Mouse (Mus musculus) kidney, adult 2 months (tissue): Measurements from ENCODE around the gene Hoxa6. TPM values are rescaled to one million over a fixed set of nuclear protein-coding genes. Genes with fewer than 3 reads are reported as not detected.

Experiments used
- DNase-seq: peaks from one replicate; pipeline ENCODE4 v3.0.0; 2021
- H3K27ac ChIP-seq: fragments of 200-500 bp; 2 replicates; pipeline ENCODE4 v1.5.1; 2012; ENCODE audit warnings: low read depth, low read length, control low read depth, inconsistent platforms; ENCODE audit not compliant: insufficient read depth
- H3K27me3 ChIP-seq: fragments of 200-500 bp; replicated peaks from 2 replicates; pipeline ENCODE4 v1.6.1; 2012; ENCODE audit warnings: mild to moderate bottlenecking, moderate library complexity, low read length, inconsistent platforms; ENCODE audit not compliant: control insufficient read depth, insufficient read depth
- H3K36me3 ChIP-seq: fragments of 200-500 bp; 2 replicates; pipeline ENCODE4 v1.6.1; 2012; ENCODE audit warnings: mild to moderate bottlenecking, moderate library complexity, low read length, inconsistent platforms; ENCODE audit not compliant: control insufficient read depth, insufficient read depth
- H3K4me1 ChIP-seq: fragments of 200-500 bp; 2 replicates; pipeline ENCODE4 v1.6.1; 2011; ENCODE audit warnings: low read length; ENCODE audit not compliant: control insufficient read depth, insufficient read depth
- H3K4me3 ChIP-seq: fragments of 200-500 bp; 2 replicates; pipeline ENCODE4 v1.5.1; 2011; ENCODE audit warnings: mild to moderate bottlenecking, low read depth, low read length, control low read depth; ENCODE audit not compliant: insufficient read depth
- CTCF ChIP-seq: fragments of 200-500 bp; conservative IDR thresholded peaks from 2 replicates; pipeline ENCODE4 v1.5.1; 2011; ENCODE audit warnings: low read depth, mild to moderate bottlenecking, control low read depth, low read length, moderate library complexity, mixed read lengths; ENCODE audit not compliant: insufficient read depth, insufficient read length
- POLR2A ChIP-seq: fragments of 200-500 bp; IDR thresholded peaks from one replicate; pipeline ENCODE4 v1.6.1; 2011; ENCODE audit warnings: low read depth, low read length, control low read depth
- WGBS: fragments of 180-500 bp; shearing (Covaris S2); methylation state at CpG from one replicate; pipeline ENCODE4 v1.1.7; 2018; 5-methylcytosine and 5-hydroxymethylcytosine counted together
- polyA plus RNA-seq: library from polyadenylated mRNA; depleted of rRNA; stranded (reverse); fragments of >200 nt; gene quantifications from 2 replicates; pipeline ENCODE4 v1.2.3, GENCODE M21; 2012

The Hoxa6 gene
- polyA plus RNA-seq, 1 experiment: 2.4 TPM

GRCm38 (mm10) chr6:52172501-52172900, 36.0 kb downstream of the Hoxa6 start:
- peak; percentile 95 for DNase-seq
- WGBS: 9% methylated on average over 35 of the region's 35 CpGs
- no peaks in the 10 kb centered on the region for H3K27me3 ChIP-seq
- peak overlapping the region; percentile 75 for H3K27ac ChIP-seq
- peak overlapping the region; percentile 48 for H3K4me3 ChIP-seq
- H3K36me3 ChIP-seq: no peaks in the 10 kb centered on the region; the same call in 1 of the 2 replicates
- peaks cover 13% of the 10 kb centered on the region; the same call in 1 of the 2 replicates for H3K4me1 ChIP-seq
- TF ChIP-seq CTCF (no peak), POLR2A (no peak)

- Histone ChIP-seq H3K4me3 (no peak overlapping the region; the same call in 1 of the 2 replicates), H3K36me3 (no peaks in the 10 kb centered on the region; the same call in 1 of the 2 replicates), H3K27me3 (no peaks in the 10 kb centered on the region), H3K27ac (no peak overlapping the region), H3K4me1 (peaks cover 13% of the 10 kb centered on the region; the same call in 1 of the 2 replicates)
- WGBS: 31% methylated on average over 7 of the region's 7 CpGs
- DNase-seq: peak; percentile 65
- TF ChIP-seq POLR2A (no peak), CTCF (no peak)
These were observed 36.6 kb downstream of the Hoxa6 start for GRCm38 (mm10) chr6:52171938-52172337.

DNA sequence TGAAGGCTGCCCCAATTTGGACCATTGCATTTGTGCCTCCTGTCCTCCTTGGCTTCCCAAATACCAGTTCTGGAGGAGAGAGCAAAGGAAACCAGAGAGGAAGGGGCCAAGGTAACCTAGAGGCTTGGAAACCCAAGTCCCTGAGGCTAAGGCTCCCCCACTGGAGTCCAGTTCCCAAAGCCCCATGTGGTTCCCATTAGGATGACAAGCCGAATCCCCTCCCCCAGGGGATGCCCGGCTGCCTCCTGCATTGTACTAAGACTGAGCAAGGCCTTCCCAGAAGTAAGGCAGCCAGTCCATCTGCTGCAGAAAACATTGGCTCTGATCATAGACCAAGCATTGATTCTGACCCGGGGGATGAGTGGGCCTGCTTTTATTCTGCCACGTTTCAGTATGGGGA, 37.2 kb downstream of the Hoxa6 start:
- TF ChIP-seq POLR2A (no peak), CTCF (no peak)
- H3K27ac ChIP-seq: peak overlapping the region; percentile 26; the same call in 1 of the 2 replicates
- H3K4me3 ChIP-seq: no peak overlapping the region
- no peak for DNase-seq
- H3K4me1 ChIP-seq: peaks cover 10% of the 10 kb centered on the region; the same call in 1 of the 2 replicates
- 55% methylated on average over 4 of the region's 4 CpGs for WGBS
- H3K36me3 ChIP-seq: no peaks in the 10 kb centered on the region; the same call in 1 of the 2 replicates
- no peaks in the 10 kb centered on the region for H3K27me3 ChIP-seq

GRCm38 (mm10) chr6:52170898-52171223, 37.7 kb downstream of the Hoxa6 start:
- Histone ChIP-seq H3K27ac (peak overlapping the region; percentile 46; the same call in 1 of the 2 replicates), H3K27me3 (no peaks in the 10 kb centered on the region), H3K4me3 (no peak overlapping the region), H3K4me1 (peaks cover 9% of the 10 kb centered on the region; the same call in 1 of the 2 replicates), H3K36me3 (no peaks in the 10 kb centered on the region; the same call in 1 of the 2 replicates)
- TF ChIP-seq POLR2A (no peak), CTCF (no peak)
- WGBS: 63% methylated on average over 5 of the region's 5 CpGs
- no peak for DNase-seq

- TF ChIP-seq CTCF (no peak), POLR2A (no peak)
- WGBS: 62% methylated on average over 40 of the region's 40 CpGs
- Histone ChIP-seq H3K4me3 (no peak overlapping the region), H3K4me1 (peaks cover 9% of the 10 kb centered on the region; the same call in 1 of the 2 replicates), H3K36me3 (no peaks in the 10 kb centered on the region; the same call in 1 of the 2 replicates), H3K27me3 (no peaks in the 10 kb centered on the region), H3K27ac (peak overlapping the region; percentile 46; the same call in 1 of the 2 replicates)
- peak; percentile 62 for DNase-seq
These were observed 38.2 kb downstream of the Hoxa6 start for GRCm38 (mm10) chr6:52170166-52170897.

DNA sequence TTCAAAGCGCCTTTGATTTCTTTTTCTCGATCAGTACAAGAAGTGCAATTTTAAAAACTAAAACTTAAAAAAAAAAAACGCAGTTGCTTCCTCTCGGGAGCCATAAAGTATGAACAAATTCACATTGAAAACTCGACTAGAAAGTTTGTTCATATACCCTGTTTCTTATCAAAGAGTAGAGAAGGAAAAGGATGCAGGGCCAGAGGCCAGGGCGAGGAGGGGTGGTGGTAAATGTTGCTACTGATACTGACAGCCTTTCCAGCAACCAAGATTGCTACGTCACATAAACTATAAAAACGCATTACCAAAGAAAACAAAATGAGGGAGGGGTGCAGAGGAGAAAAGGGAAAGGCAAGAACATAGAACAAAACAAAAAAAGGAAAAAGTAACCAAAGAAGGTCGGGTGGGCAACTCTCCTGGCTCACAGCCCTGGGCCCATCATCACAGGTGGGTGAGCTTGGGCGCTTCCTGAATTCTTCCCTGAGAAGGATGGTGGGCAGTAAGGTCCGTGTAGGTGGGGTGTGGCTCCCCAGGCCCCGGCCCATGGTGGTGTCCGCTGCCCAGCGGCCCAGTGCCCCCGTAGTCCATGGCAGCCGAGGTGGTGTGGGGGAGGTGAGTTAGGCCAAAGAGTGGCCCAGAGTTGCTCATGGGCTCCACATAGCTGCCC, 38.9 kb downstream of the Hoxa6 start:
- Histone ChIP-seq H3K4me1 (0 out of 2 replicates have a peak, but pooled peaks cover 5% of the 10 kb centered on the region), H3K27ac (no peak overlapping the region), H3K36me3 (no peaks in the 10 kb centered on the region; the same call in 1 of the 2 replicates), H3K4me3 (no peak overlapping the region), H3K27me3 (no peaks in the 10 kb centered on the region)
- no peak for TF ChIP-seq POLR2A
- no peak for TF ChIP-seq CTCF
- 70% methylated on average over 16 of the region's 16 CpGs for WGBS
- DNase-seq: no peak
